Mouse (Mus musculus): ENCODE results near the gene Gm12166. TPM values are rescaled to one million over a fixed set of nuclear protein-coding genes. Genes with fewer than 3 reads are reported as not detected.

The Gm12166 gene
- polyA plus RNA-seq, 1 experiment from 2014 or later, result 3.7 TPM

- Histone ChIP-seq H3K9ac (replicated peaks) (no peak overlapping the region), H3K4me2 (replicated peaks) (no peak overlapping the region), H3K27me3 (no peaks in the 10 kb centered on the region), H3K4me3 (no peak overlapping the region), H3K27ac (replicated peaks) (no peak overlapping the region), H3K9me3 (no peaks in the 10 kb centered on the region), H3K4me1 (no peaks in the 10 kb centered on the region), H3K36me3 (no peaks in the 10 kb centered on the region)
- ATAC-seq (ENCODE audit: low FRiP score, low read depth), result no peak
Measured at GRCm38 (mm10) chr11:46021850-46022249, 30.3 kb downstream of the Gm12166 start.

- WGBS, result 62% methylated on average over 1 of the region's 1 CpGs
- Histone ChIP-seq H3K27ac (replicated peaks) (no peak overlapping the region), H3K4me3 (no peak overlapping the region), H3K27me3 (no peaks in the 10 kb centered on the region), H3K4me2 (replicated peaks) (no peak overlapping the region), H3K9me3 (no peaks in the 10 kb centered on the region), H3K4me1 (no peaks in the 10 kb centered on the region), H3K9ac (replicated peaks) (no peak overlapping the region), H3K36me3 (no peaks in the 10 kb centered on the region)
- ATAC-seq (ENCODE audit: low FRiP score, low read depth), result no peak
Measured at GRCm38 (mm10) chr11:46020246-46020645, 31.9 kb downstream of the Gm12166 start.

DNA sequence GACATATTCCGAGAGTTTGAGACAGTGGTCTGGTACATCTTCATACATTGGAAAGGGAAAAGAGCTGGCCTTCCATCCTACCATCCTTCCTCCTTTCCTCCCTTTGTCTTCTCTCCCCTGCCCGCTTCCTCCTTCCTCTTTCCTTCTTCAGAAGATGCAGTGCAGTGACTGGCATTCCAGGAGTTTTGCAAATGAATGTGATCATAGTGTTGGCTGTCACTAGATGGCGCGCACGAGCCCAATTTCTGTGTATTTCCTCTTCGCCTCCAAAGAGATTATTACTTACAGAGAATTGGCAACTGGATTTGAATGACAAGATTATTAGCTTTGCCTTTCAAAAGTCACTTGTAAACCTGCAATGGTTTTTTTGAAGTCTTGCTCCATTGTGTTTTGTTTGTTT is 36.1 kb downstream of the Gm12166 start:
- no peaks in the 10 kb centered on the region for H3K4me1 ChIP-seq
- no peak overlapping the region for H3K9ac ChIP-seq (replicated peaks)
- no peaks in the 10 kb centered on the region for H3K9me3 ChIP-seq
- ATAC-seq (ENCODE audit: low FRiP score, low read depth), result no peak
- 22% methylated on average over 6 of the region's 6 CpGs for WGBS
- no peaks in the 10 kb centered on the region for H3K27me3 ChIP-seq
- no peak overlapping the region for H3K27ac ChIP-seq (replicated peaks)
- no peak overlapping the region for H3K4me3 ChIP-seq
- H3K36me3 ChIP-seq, result no peaks in the 10 kb centered on the region
- no peak overlapping the region for H3K4me2 ChIP-seq (replicated peaks)

Small RNAs within 50 kb of the gene (microRNA-seq; reads per million reads assigned to microRNA genes)
- gene Mir8100, result not detected

Other genes starting within 250 kb of the Gm12166 start
- gene Clint1, start 200.3 kb downstream of the Gm12166 start, polyA plus RNA-seq (2016; fragmentation: Nextera tagmentation; extraction: Ambion mirVana), result 78.3 and 78.7 TPM in 2 replicates
- 13.9 and 16.4 TPM in 2 replicates for gene Lsm11, start 107.4 kb downstream of the Gm12166 start, polyA plus RNA-seq (2016; fragmentation: Nextera tagmentation; extraction: Ambion mirVana)
- 12.6 and 14.3 TPM in 2 replicates for gene Thg1l, start 96.8 kb downstream of the Gm12166 start, polyA plus RNA-seq (2016; fragmentation: Nextera tagmentation; extraction: Ambion mirVana)
- gene Sox30, start 72.0 kb downstream of the Gm12166 start, polyA plus RNA-seq (2016; fragmentation: Nextera tagmentation; extraction: Ambion mirVana), result 0.24 and 0.37 TPM in 2 replicates
- 12.5 TPM in 2 replicates for gene Adam19, start 3.7 kb upstream of the Gm12166 start, polyA plus RNA-seq (2016; fragmentation: Nextera tagmentation; extraction: Ambion mirVana)
- 1.2 and 1.4 TPM in 2 replicates for gene Nipal4, start 114.2 kb upstream of the Gm12166 start, polyA plus RNA-seq (2016; fragmentation: Nextera tagmentation; extraction: Ambion mirVana)
- gene Fndc9, start 183.2 kb upstream of the Gm12166 start, polyA plus RNA-seq (2016; fragmentation: Nextera tagmentation; extraction: Ambion mirVana), result 2.2 and 2.3 TPM in 2 replicates